Mouse (Mus musculus) erythroblast, embryonic 14.5 days (primary cell): ENCODE results near the gene Bhmt. TPM values are rescaled to one million over a fixed set of nuclear protein-coding genes. Genes with fewer than 3 reads are reported as not detected.

Experiments used
- H3K27me3 ChIP-seq: 2 replicates; pipeline ENCODE4 v1.6.1; 2012; ENCODE audit warnings: inconsistent platforms; ENCODE audit not compliant: control insufficient read depth
- H3K36me3 ChIP-seq: 2 replicates; pipeline ENCODE4 v1.6.1; 2012; ENCODE audit warnings: mild to moderate bottlenecking, inconsistent platforms; ENCODE audit not compliant: control insufficient read depth
- H3K4me1 ChIP-seq: 2 replicates; pipeline ENCODE4 v1.6.1; 2012; ENCODE audit warnings: inconsistent platforms; ENCODE audit not compliant: control insufficient read depth
- H3K4me3 ChIP-seq: replicated peaks from 2 replicates; pipeline ENCODE3; 2012; ENCODE audit warnings: moderate library complexity, mild to moderate bottlenecking, inconsistent platforms
- H3K9me3 ChIP-seq: 2 replicates; pipeline ENCODE4 v1.6.1; 2012; ENCODE audit warnings: low read length, inconsistent platforms, mixed read lengths; ENCODE audit not compliant: control insufficient read depth
- GATA1 ChIP-seq: IDR thresholded peaks from 2 replicates; pipeline ENCODE4 v1.6.1; 2012; ENCODE audit warnings: low read length, inconsistent platforms, mixed read lengths
- TAL1 ChIP-seq: IDR thresholded peaks from 3 replicates; pipeline ENCODE4 v1.6.1; 2012; ENCODE audit warnings: low read length, inconsistent platforms, mixed read lengths
- polyA plus RNA-seq: library from polyadenylated mRNA; stranded (reverse); fragments of >175 nt; gene quantifications from 2 replicates; pipeline ENCODE4 v1.2.3, GENCODE M21; 2012

Bhmt gene
- polyA plus RNA-seq, 1 experiment: 0.01 TPM

- Histone ChIP-seq H3K9me3 (no peaks in the 10 kb centered on the region; the same call in 1 of the 2 replicates), H3K27me3 (no peaks in the 10 kb centered on the region)
- TF ChIP-seq TAL1 (no peak), GATA1 (no peak)
Measured at GRCm38 (mm10) chr13:93657941-93658340, 20.2 kb upstream of the Bhmt start.

DNA sequence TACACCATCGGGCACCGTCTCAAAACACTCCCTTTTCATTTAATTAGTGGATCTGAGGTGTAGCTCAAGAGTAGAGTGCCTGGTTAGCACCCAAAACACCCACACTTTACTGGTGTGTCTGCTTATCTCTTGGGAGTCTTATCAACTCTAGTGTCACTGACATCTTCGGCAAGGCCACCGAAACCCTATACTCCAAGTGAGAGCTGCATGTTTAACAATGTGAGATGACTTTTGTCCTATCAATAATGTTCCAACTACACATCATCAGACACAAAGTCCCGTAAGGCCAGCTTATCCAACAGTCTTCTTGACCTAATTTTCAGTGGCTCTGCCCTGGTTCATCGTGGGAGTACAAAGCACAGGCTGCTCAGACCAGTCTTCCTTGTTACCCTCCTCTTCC is 15.6 kb upstream of the Bhmt start:
- Histone ChIP-seq H3K27me3 (no peaks in the 10 kb centered on the region), H3K9me3 (no peaks in the 10 kb centered on the region; the same call in 1 of the 2 replicates), H3K4me1 (no peaks in the 10 kb centered on the region), H3K36me3 (no peaks in the 10 kb centered on the region; the same call in 1 of the 2 replicates), H3K4me3 (no peak overlapping the region)
- TF ChIP-seq TAL1: no peak
- TF ChIP-seq GATA1: no peak

More at GRCm38 (mm10) chr13:93657941-93658340, 20.2 kb upstream of the Bhmt start:
- H3K4me1 ChIP-seq: no peaks in the 10 kb centered on the region
- H3K4me3 ChIP-seq: no peak overlapping the region
- H3K36me3 ChIP-seq: no peaks in the 10 kb centered on the region; the same call in 1 of the 2 replicates

GRCm38 (mm10) chr13:93648387-93649130 is 10.8 kb upstream of the Bhmt start:
- no peaks in the 10 kb centered on the region for H3K9me3 ChIP-seq
- no peaks in the 10 kb centered on the region for H3K36me3 ChIP-seq
- no peak overlapping the region for H3K4me3 ChIP-seq
- H3K4me1 ChIP-seq: no peaks in the 10 kb centered on the region
- TF ChIP-seq TAL1 (no peak), GATA1 (no peak)
- H3K27me3 ChIP-seq: no peaks in the 10 kb centered on the region

DNA sequence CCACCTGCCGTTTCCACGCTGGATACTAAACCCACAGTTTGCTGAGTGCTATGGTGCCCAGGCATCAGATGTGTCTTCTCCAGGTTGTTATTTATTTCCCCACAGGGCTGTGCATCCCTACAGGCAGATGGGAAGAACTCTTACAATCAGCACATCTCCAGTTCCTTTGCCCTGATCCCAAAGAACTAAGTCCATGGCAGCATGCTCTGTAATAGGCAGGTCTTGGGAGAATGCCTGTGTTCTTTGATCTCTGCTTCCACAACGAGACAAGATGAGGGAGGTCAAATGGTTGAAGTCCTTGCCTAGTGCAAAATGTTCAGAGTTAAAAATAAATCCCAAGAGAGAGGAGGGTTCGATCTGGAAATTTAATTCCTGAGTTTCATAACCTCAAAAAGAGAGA is 1.9 kb upstream of the Bhmt start:
- Histone ChIP-seq H3K4me3 (no peak overlapping the region), H3K27me3 (no peaks in the 10 kb centered on the region), H3K9me3 (no peaks in the 10 kb centered on the region), H3K36me3 (no peaks in the 10 kb centered on the region), H3K4me1 (no peaks in the 10 kb centered on the region)
- no peak for TF ChIP-seq GATA1
- no peak for TF ChIP-seq TAL1

DNA sequence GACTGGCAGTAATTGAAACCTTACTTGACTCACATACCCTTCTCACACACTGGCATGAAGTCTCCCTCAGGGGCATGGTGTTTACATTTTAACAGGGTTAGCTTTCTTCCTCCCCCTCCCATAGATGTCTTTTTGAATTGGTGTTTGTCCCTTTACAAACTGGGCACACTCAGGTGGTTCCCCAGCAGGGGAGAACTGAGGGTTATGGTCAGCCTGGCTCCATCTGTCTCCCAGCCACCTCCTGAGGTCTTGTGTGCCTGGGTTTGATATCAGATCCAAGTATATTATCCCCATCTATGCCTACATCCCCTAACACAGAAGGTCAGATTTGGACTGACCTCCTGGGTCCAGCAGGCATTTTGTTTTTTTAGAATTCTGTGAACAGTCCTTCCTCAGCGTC is 1.2 kb downstream of the Bhmt start:
- Histone ChIP-seq H3K36me3 (no peaks in the 10 kb centered on the region; the same call in 1 of the 2 replicates), H3K4me3 (peak overlapping the region; percentile 25), H3K9me3 (no peaks in the 10 kb centered on the region), H3K27me3 (no peaks in the 10 kb centered on the region), H3K4me1 (no peaks in the 10 kb centered on the region)
- TF ChIP-seq TAL1 (no peak), GATA1 (no peak)

- Histone ChIP-seq H3K36me3 (no peaks in the 10 kb centered on the region; the same call in 1 of the 2 replicates), H3K4me3 (no peak overlapping the region), H3K4me1 (no peaks in the 10 kb centered on the region), H3K27me3 (no peaks in the 10 kb centered on the region), H3K9me3 (no peaks in the 10 kb centered on the region)
- TF ChIP-seq TAL1: no peak
Measured at GRCm38 (mm10) chr13:93632927-93633326, 4.8 kb downstream of the Bhmt start.

DNA sequence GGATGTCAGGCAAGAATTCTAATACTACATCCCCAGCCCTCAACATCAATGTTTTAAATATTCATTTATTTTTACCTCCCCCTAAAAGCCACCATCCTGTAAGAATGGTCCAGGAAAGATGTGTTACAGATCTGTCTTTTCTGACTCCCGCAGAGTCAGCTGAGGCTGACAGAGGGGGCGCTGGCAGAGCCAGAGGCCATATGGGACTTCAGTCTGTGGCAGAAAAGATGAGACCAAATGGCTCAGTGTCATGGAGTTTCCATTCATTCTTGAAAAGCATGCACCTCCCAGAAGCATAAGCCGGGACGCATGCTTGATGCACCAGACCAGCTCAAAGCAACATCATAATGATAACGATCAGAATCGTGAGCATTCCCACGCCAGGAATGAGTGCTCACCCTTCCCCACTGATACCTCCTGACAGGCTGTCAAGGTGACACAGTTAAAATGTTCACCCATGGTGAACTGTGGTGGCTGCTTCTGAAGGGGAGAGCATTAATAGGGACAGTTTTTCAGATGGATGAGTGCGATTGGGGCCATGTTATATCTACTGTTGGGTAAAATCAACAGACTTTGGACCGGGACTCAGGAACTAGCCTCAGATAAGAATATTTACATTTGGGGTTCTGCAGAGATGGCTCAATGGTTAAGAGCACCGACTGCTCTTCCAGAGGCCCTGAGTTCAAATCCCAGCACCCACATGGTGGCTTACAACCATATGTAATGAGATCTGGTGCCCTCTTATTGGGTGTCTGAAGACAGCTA is 6.6 kb downstream of the Bhmt start:
- H3K27me3 ChIP-seq: no peaks in the 10 kb centered on the region
- TF ChIP-seq TAL1: no peak
- no peak for TF ChIP-seq GATA1
- H3K4me3 ChIP-seq: no peak overlapping the region
- no peaks in the 10 kb centered on the region for H3K4me1 ChIP-seq
- H3K9me3 ChIP-seq: no peaks in the 10 kb centered on the region
- H3K36me3 ChIP-seq: no peaks in the 10 kb centered on the region; the same call in 1 of the 2 replicates

- Histone ChIP-seq H3K4me1 (no peaks in the 10 kb centered on the region), H3K36me3 (no peaks in the 10 kb centered on the region; the same call in 1 of the 2 replicates), H3K4me3 (no peak overlapping the region), H3K27me3 (no peaks in the 10 kb centered on the region), H3K9me3 (no peaks in the 10 kb centered on the region)
- no peak for TF ChIP-seq GATA1
- no peak for TF ChIP-seq TAL1
Measured at GRCm38 (mm10) chr13:93628861-93629260, 8.9 kb downstream of the Bhmt start.

DNA sequence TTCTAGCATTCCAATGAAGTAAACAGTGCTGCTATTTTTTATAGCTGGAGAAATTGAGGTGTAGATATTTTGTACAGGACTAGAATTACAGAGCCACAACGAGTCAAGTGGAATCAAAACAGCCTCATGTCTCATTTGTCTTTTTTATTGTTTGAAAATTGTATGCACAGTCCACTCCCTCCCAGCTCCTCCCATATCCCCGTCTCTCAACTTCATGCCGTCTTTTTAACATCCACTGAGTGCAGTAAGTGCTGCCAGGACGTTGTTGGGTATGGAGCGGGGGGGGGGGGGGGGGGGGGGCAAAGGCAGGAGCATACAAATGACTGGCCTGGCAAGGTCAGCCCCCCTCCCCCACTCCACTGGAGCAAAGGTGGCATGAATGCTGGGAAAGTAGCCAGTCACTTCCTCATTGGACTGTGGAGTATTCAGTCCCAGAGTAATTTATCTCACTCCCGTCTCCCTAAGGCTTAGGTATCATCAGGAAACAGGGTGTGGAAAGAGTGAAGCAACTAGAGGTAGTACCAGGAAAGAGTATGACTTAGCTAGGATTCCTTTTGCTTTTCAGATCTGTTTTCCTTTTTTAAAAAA is 23.3 kb downstream of the Bhmt start:
- Histone ChIP-seq H3K36me3 (no peaks in the 10 kb centered on the region; the same call in 1 of the 2 replicates), H3K4me1 (no peaks in the 10 kb centered on the region), H3K27me3 (no peaks in the 10 kb centered on the region), H3K9me3 (no peaks in the 10 kb centered on the region), H3K4me3 (no peak overlapping the region)
- no peak for TF ChIP-seq GATA1
- no peak for TF ChIP-seq TAL1
